Mouse (Mus musculus) hindbrain, embryonic 12.5 days (tissue): ENCODE measurements around the gene Methig1. TPM values are rescaled to one million over a fixed set of nuclear protein-coding genes. Genes with fewer than 3 reads are reported as not detected.

ENCODE experiments used
- ATAC-seq: fragments of 200-750 bp; cut with Nextera tagmentation; 2 replicates; pipeline ENCODE4 v1.8.0; 2017; ENCODE audit warnings: moderate TSS enrichment; ENCODE audit not compliant: low FRiP score
- H3K27ac ChIP-seq: fragments of 300-500 bp; sonication (generic); 2 replicates; pipeline ENCODE4 v1.5.1; 2016; ENCODE audit warnings: mild to moderate bottlenecking
- H3K27me3 ChIP-seq: fragments of 300-500 bp; sonication (generic); 2 replicates; pipeline ENCODE4 v1.6.1; 2016; ENCODE audit warnings: mild to moderate bottlenecking
- H3K36me3 ChIP-seq: fragments of 300-500 bp; sonication (generic); 2 replicates; pipeline ENCODE4 v1.6.1; 2016; ENCODE audit warnings: mild to moderate bottlenecking
- H3K4me1 ChIP-seq: fragments of 300-500 bp; sonication (generic); 2 replicates; pipeline ENCODE4 v1.6.1; 2016
- H3K4me2 ChIP-seq: fragments of 300-500 bp; sonication (generic); replicated peaks from 2 replicates; pipeline ENCODE4 v1.6.1; 2016; ENCODE audit warnings: mild to moderate bottlenecking
- H3K4me3 ChIP-seq: fragments of 300-500 bp; sonication (generic); 2 replicates; pipeline ENCODE4 v1.5.1; 2016; ENCODE audit warnings: mild to moderate bottlenecking
- H3K9ac ChIP-seq: fragments of 300-500 bp; sonication (generic); 2 replicates; pipeline ENCODE4 v1.6.1; 2016; ENCODE audit warnings: mild to moderate bottlenecking, moderate library complexity
- H3K9me3 ChIP-seq: fragments of 300-500 bp; sonication (generic); replicated peaks from 2 replicates; pipeline ENCODE4 v1.6.1; 2016; ENCODE audit warnings: mild to moderate bottlenecking
- WGBS: fragments of 180-500 bp; shearing (Covaris S2); methylation state at CpG from one replicate; pipeline ENCODE4 v1.1.7; 2016; 5-methylcytosine and 5-hydroxymethylcytosine counted together
- polyA plus RNA-seq: library from polyadenylated mRNA; unstranded; fragments of >200 nt; fragmentation: Nextera tagmentation; extraction: Ambion mirVana; gene quantifications from 2 replicates; pipeline ENCODE4 v1.2.1, GENCODE M21; 2016

The Methig1 gene
- polyA plus RNA-seq, 1 experiment from 2014 or later = not detected

- Histone ChIP-seq H3K27me3 (no peaks in the 10 kb centered on the region), H3K9ac (no peak overlapping the region), H3K4me2 (no peak overlapping the region), H3K36me3 (no peaks in the 10 kb centered on the region), H3K4me3 (no peak overlapping the region), H3K27ac (no peak overlapping the region), H3K9me3 (no peaks in the 10 kb centered on the region), H3K4me1 (peaks cover 4% of the 10 kb centered on the region; the same call in 1 of the 2 replicates)
- 95% methylated on average over 17 of the region's 17 CpGs for WGBS
- no peak for ATAC-seq
These were observed 34.7 kb downstream of the Methig1 start for GRCm38 (mm10) chr15:100387544-100388223.

GRCm38 (mm10) chr15:100388224-100388835, 35.4 kb downstream of the Methig1 start:
- Histone ChIP-seq H3K4me3 (no peak overlapping the region), H3K9me3 (no peaks in the 10 kb centered on the region), H3K9ac (no peak overlapping the region), H3K4me2 (no peak overlapping the region), H3K27ac (no peak overlapping the region), H3K4me1 (peaks cover 4% of the 10 kb centered on the region; the same call in 1 of the 2 replicates), H3K36me3 (peaks cover 5% of the 10 kb centered on the region; the same call in 1 of the 2 replicates), H3K27me3 (no peaks in the 10 kb centered on the region)
- 92% methylated on average over 16 of the region's 16 CpGs for WGBS
- ATAC-seq = no peak

GRCm38 (mm10) chr15:100388886-100389285, 35.9 kb downstream of the Methig1 start:
- Histone ChIP-seq H3K9ac (no peak overlapping the region), H3K4me1 (peaks cover 4% of the 10 kb centered on the region; the same call in 1 of the 2 replicates), H3K4me3 (no peak overlapping the region), H3K4me2 (no peak overlapping the region), H3K9me3 (no peaks in the 10 kb centered on the region), H3K27ac (no peak overlapping the region), H3K36me3 (peaks cover 11% of the 10 kb centered on the region), H3K27me3 (no peaks in the 10 kb centered on the region)
- no peak for ATAC-seq
- 63% methylated on average over 9 of the region's 9 CpGs for WGBS

- Histone ChIP-seq H3K4me1 (peaks cover 4% of the 10 kb centered on the region; the same call in 1 of the 2 replicates), H3K36me3 (peaks cover 31% of the 10 kb centered on the region), H3K27me3 (no peaks in the 10 kb centered on the region), H3K9ac (no peak overlapping the region), H3K4me2 (no peak overlapping the region), H3K27ac (no peak overlapping the region), H3K9me3 (no peaks in the 10 kb centered on the region), H3K4me3 (no peak overlapping the region)
- 83% methylated on average over 7 of the region's 7 CpGs for WGBS
- no peak for ATAC-seq
These were observed 38.1 kb downstream of the Methig1 start for GRCm38 (mm10) chr15:100391066-100391465.

- ATAC-seq = no peak
- H3K36me3 ChIP-seq = peaks cover 36% of the 10 kb centered on the region
- H3K9ac ChIP-seq = no peak overlapping the region
- H3K4me3 ChIP-seq = no peak overlapping the region
- no peaks in the 10 kb centered on the region for H3K9me3 ChIP-seq
- WGBS = 93% methylated on average over 7 of the region's 7 CpGs
- peaks cover 4% of the 10 kb centered on the region; the same call in 1 of the 2 replicates for H3K4me1 ChIP-seq
- no peak overlapping the region for H3K4me2 ChIP-seq
- H3K27me3 ChIP-seq = no peaks in the 10 kb centered on the region
- no peak overlapping the region for H3K27ac ChIP-seq
These were observed 38.6 kb downstream of the Methig1 start for GRCm38 (mm10) chr15:100391599-100391998.

GRCm38 (mm10) chr15:100393016-100393415, 40.1 kb downstream of the Methig1 start:
- peaks cover 4% of the 10 kb centered on the region; the same call in 1 of the 2 replicates for H3K4me1 ChIP-seq
- peaks cover 50% of the 10 kb centered on the region for H3K36me3 ChIP-seq
- H3K9me3 ChIP-seq = no peaks in the 10 kb centered on the region

GRCm38 (mm10) chr15:100395561-100395960, 42.6 kb downstream of the Methig1 start:
- 96% methylated on average over 3 of the region's 3 CpGs for WGBS
- no peak overlapping the region for H3K9ac ChIP-seq
- H3K27me3 ChIP-seq = no peaks in the 10 kb centered on the region
- H3K4me1 ChIP-seq = no peaks in the 10 kb centered on the region
- H3K27ac ChIP-seq = no peak overlapping the region
- peaks cover 76% of the 10 kb centered on the region for H3K36me3 ChIP-seq
- ATAC-seq = no peak
- H3K4me3 ChIP-seq = no peak overlapping the region
- no peak overlapping the region for H3K4me2 ChIP-seq
- no peaks in the 10 kb centered on the region for H3K9me3 ChIP-seq

More at GRCm38 (mm10) chr15:100393016-100393415, 40.1 kb downstream of the Methig1 start:
- no peaks in the 10 kb centered on the region for H3K27me3 ChIP-seq
- H3K4me2 ChIP-seq = no peak overlapping the region
- no peak overlapping the region for H3K4me3 ChIP-seq
- WGBS = 89% methylated on average over 11 of the region's 11 CpGs
- no peak overlapping the region for H3K27ac ChIP-seq
- ATAC-seq = no peak
- no peak overlapping the region for H3K9ac ChIP-seq

- H3K36me3 ChIP-seq = peaks cover 97% of the 10 kb centered on the region
- WGBS = 91% methylated on average over 16 of the region's 16 CpGs
These were observed 47.8 kb downstream of the Methig1 start for GRCm38 (mm10) chr15:100400592-100401250.

GRCm38 (mm10) chr15:100401811-100402210, 48.9 kb downstream of the Methig1 start:
- H3K4me3 ChIP-seq = no peak overlapping the region
- no peaks in the 10 kb centered on the region for H3K4me1 ChIP-seq
- no peak overlapping the region for H3K27ac ChIP-seq
- peaks cover 93% of the 10 kb centered on the region for H3K36me3 ChIP-seq
- 90% methylated on average over 4 of the region's 4 CpGs for WGBS
- ATAC-seq = no peak
- H3K9me3 ChIP-seq = no peaks in the 10 kb centered on the region
- H3K4me2 ChIP-seq = no peak overlapping the region
- H3K27me3 ChIP-seq = no peaks in the 10 kb centered on the region
- H3K9ac ChIP-seq = no peak overlapping the region

More at GRCm38 (mm10) chr15:100400592-100401250, 47.8 kb downstream of the Methig1 start:
- H3K4me1 ChIP-seq = no peaks in the 10 kb centered on the region
- no peak for ATAC-seq
- no peak overlapping the region for H3K9ac ChIP-seq
- no peak overlapping the region for H3K4me3 ChIP-seq
- H3K27me3 ChIP-seq = no peaks in the 10 kb centered on the region
- no peak overlapping the region for H3K27ac ChIP-seq
- H3K9me3 ChIP-seq = no peaks in the 10 kb centered on the region
- no peak overlapping the region for H3K4me2 ChIP-seq

- Histone ChIP-seq H3K9me3 (no peaks in the 10 kb centered on the region), H3K9ac (no peak overlapping the region), H3K27me3 (no peaks in the 10 kb centered on the region), H3K4me3 (no peak overlapping the region), H3K36me3 (peaks cover 92% of the 10 kb centered on the region), H3K27ac (no peak overlapping the region), H3K4me1 (no peaks in the 10 kb centered on the region), H3K4me2 (no peak overlapping the region)
- no peak for ATAC-seq
- WGBS = 92% methylated on average over 14 of the region's 14 CpGs
These were observed 49.4 kb downstream of the Methig1 start for GRCm38 (mm10) chr15:100402347-100402746.

- no peak overlapping the region for H3K4me2 ChIP-seq
- no peak overlapping the region for H3K27ac ChIP-seq
- H3K4me3 ChIP-seq = no peak overlapping the region
- ATAC-seq = no peak
- WGBS = 90% methylated on average over 4 of the region's 4 CpGs
- H3K36me3 ChIP-seq = peaks cover 92% of the 10 kb centered on the region
- no peak overlapping the region for H3K9ac ChIP-seq
- no peaks in the 10 kb centered on the region for H3K27me3 ChIP-seq
- H3K4me1 ChIP-seq = no peaks in the 10 kb centered on the region
- no peaks in the 10 kb centered on the region for H3K9me3 ChIP-seq
These were observed 49.8 kb downstream of the Methig1 start for GRCm38 (mm10) chr15:100402798-100403197.

- ATAC-seq = no peak
- Histone ChIP-seq H3K9ac (no peak overlapping the region), H3K36me3 (peaks cover 92% of the 10 kb centered on the region), H3K4me3 (no peak overlapping the region), H3K27me3 (no peaks in the 10 kb centered on the region), H3K9me3 (no peaks in the 10 kb centered on the region), H3K4me1 (no peaks in the 10 kb centered on the region), H3K4me2 (no peak overlapping the region), H3K27ac (no peak overlapping the region)
- WGBS = 93% methylated on average over 16 of the region's 16 CpGs
These were observed 50.5 kb downstream of the Methig1 start for GRCm38 (mm10) chr15:100403318-100404000.
